Mouse (Mus musculus): ENCODE data around the gene St3gal3. TPM values are rescaled to one million over a fixed set of nuclear protein-coding genes. Genes with fewer than 3 reads are reported as not detected.

The St3gal3 gene
- 19.3 TPM in 2 replicates for polyA plus RNA-seq (2012; rRNA removed)

GRCm38 (mm10) chr4:118134485-118135365 is at the start of gene St3gal3:
TSS of gene St3gal3 (minus strand) at chr4:118134914.
- Histone ChIP-seq H3K27ac (ENCODE audit: control insufficient read depth, insufficient read depth, low read length) (no peak within 1 kb of the TSS), H3K4me1 (replicated peaks; ENCODE audit: control insufficient read depth, insufficient read depth, low read length) (peaks cover 2% of the 10 kb centered on the region; the same call in 1 of the 2 replicates), H3K27me3 (ENCODE audit: control insufficient read depth, insufficient read depth, low read length) (no peaks in the 10 kb centered on the region), H3K36me3 (ENCODE audit: control insufficient read depth, insufficient read depth, low read length) (peaks cover 17% of the 10 kb centered on the region), H3K4me3 (ENCODE audit: control insufficient read depth, insufficient read depth, low read length) (peak within 1 kb of the TSS; percentile 66)
- WGBS, result under 1% methylated on average over 84 of the region's 84 CpGs
- TF ChIP-seq CTCF (IDR thresholded peaks at IDR 0.05; ENCODE audit: borderline replicate concordance, control insufficient read depth, extremely low read depth, insufficient read depth, low read length, poor library complexity) (0 out of 2 replicates have a peak, but pooled peaks have one; percentile 11), POLR2A (IDR thresholded peaks at IDR 0.05; ENCODE audit: control insufficient read depth, extremely low read depth, insufficient read depth, low read length, poor library complexity) (peak; percentile 60; the same call in 1 of the 2 replicates)
- DNase-seq, result peak; percentile 94

DNA sequence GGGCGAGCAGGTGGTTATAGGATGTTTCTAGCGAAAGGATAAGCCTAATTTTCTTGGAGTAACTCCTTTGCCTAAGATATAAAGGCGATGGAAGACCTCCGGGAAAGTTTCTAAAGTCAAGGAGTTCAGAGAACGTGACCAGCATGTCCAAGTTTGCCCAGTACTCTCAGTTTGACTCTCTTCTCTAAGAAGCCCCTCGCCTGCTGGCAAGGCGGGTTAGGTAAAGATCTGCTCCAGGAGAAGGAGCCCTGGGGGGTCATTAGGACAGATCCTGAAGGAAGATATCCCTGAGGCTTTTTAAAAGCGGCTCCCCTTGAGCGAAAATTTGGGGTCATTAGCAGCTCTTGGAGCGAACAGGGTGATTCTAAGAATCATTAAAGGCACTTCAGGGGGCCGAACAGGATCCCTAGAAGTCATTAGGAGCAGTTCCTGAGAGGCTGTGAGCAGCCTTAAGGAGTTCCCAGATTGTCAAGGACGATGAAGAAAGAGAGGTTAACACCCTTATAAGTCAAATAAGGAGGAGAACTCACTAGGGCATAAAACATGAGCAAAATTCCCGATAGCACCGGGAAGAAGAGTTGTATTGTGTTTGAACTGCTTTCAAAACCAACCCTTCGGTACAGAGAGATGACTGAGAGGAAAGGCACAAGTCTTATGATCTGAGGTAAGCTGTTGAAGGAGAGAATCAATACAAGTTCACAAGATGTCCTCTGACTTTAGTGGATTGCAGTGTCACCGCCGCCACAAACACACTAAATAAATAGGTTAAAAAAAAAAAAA is 45.8 kb upstream of the St3gal3 start:
- TF ChIP-seq POLR2A (IDR thresholded peaks at IDR 0.05; ENCODE audit: control insufficient read depth, extremely low read depth, insufficient read depth, low read length, poor library complexity) (no peak), CTCF (IDR thresholded peaks at IDR 0.05; ENCODE audit: borderline replicate concordance, control insufficient read depth, extremely low read depth, insufficient read depth, low read length, poor library complexity) (no peak)
- peaks cover 7% of the 10 kb centered on the region for H3K4me1 ChIP-seq (replicated peaks; ENCODE audit: control insufficient read depth, insufficient read depth, low read length)
- peaks cover 17% of the 10 kb centered on the region for H3K36me3 ChIP-seq (ENCODE audit: control insufficient read depth, insufficient read depth, low read length)
- no peaks in the 10 kb centered on the region for H3K27me3 ChIP-seq (ENCODE audit: control insufficient read depth, insufficient read depth, low read length)
- no peak for DNase-seq
- peak overlapping the region; percentile 35 for H3K4me3 ChIP-seq (ENCODE audit: control insufficient read depth, insufficient read depth, low read length)
- H3K27ac ChIP-seq (ENCODE audit: control insufficient read depth, insufficient read depth, low read length), result peak overlapping the region; percentile 80
- 17% methylated on average over 17 of the region's 17 CpGs for WGBS

- WGBS, result under 1% methylated on average over 38 of the region's 38 CpGs
- peak within 1 kb of the TSS; percentile 96 for H3K4me3 ChIP-seq (ENCODE audit: control insufficient read depth, insufficient read depth, low read length)
- H3K36me3 ChIP-seq (ENCODE audit: control insufficient read depth, insufficient read depth, low read length), result peaks cover 25% of the 10 kb centered on the region
- TF ChIP-seq CTCF (IDR thresholded peaks at IDR 0.05; ENCODE audit: borderline replicate concordance, control insufficient read depth, extremely low read depth, insufficient read depth, low read length, poor library complexity) (peak; percentile 48; the same call in 1 of the 2 replicates), POLR2A (IDR thresholded peaks at IDR 0.05; ENCODE audit: control insufficient read depth, extremely low read depth, insufficient read depth, low read length, poor library complexity) (peak; percentile 58)
- H3K27me3 ChIP-seq (ENCODE audit: control insufficient read depth, insufficient read depth, low read length), result no peaks in the 10 kb centered on the region
- H3K27ac ChIP-seq (ENCODE audit: control insufficient read depth, insufficient read depth, low read length), result peak within 1 kb of the TSS; percentile 95
- DNase-seq, result peak; percentile 91
- peaks cover 7% of the 10 kb centered on the region for H3K4me1 ChIP-seq (replicated peaks; ENCODE audit: control insufficient read depth, insufficient read depth, low read length)
Observed at GRCm38 (mm10) chr4:118179467-118180300, 45.0 kb upstream of the St3gal3 start, which contains the start of gene Kdm4a. TSS of gene Kdm4a (minus strand) at chr4:118180043.

DNA sequence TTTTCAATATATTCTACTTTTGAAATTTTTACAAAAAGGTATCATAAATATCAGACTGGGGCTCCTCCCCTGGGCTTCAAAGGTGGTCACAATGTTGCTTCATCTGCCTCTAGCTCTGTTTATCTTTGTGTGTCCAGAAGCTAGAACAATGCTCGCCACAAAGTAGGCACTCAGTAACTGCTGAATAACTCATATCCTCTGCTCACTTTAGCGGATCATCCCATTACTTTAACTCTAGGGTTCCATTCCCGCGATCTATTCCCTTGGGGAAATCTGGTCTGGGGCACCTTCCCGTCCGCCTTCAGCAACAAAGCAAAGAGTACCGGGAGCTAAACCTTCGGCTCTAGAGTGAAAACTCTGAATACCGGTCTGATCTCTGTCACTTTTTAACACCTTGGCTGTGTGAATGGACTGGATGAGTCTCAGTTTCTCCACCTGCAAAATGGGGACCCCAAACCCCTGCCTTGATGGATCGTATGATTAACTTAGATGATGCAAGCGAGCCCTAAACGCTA is 44.3 kb upstream of the St3gal3 start:
- DNase-seq, result no peak
- peaks cover 32% of the 10 kb centered on the region for H3K36me3 ChIP-seq (ENCODE audit: control insufficient read depth, insufficient read depth, low read length)
- 2% methylated on average over 12 of the region's 12 CpGs for WGBS
- peak overlapping the region; percentile 96 for H3K4me3 ChIP-seq (ENCODE audit: control insufficient read depth, insufficient read depth, low read length)
- H3K27me3 ChIP-seq (ENCODE audit: control insufficient read depth, insufficient read depth, low read length), result no peaks in the 10 kb centered on the region
- TF ChIP-seq CTCF (IDR thresholded peaks at IDR 0.05; ENCODE audit: borderline replicate concordance, control insufficient read depth, extremely low read depth, insufficient read depth, low read length, poor library complexity), result no peak
- H3K27ac ChIP-seq (ENCODE audit: control insufficient read depth, insufficient read depth, low read length), result peak overlapping the region; percentile 15; the same call in 1 of the 2 replicates
- H3K4me1 ChIP-seq (replicated peaks; ENCODE audit: control insufficient read depth, insufficient read depth, low read length), result peaks cover 7% of the 10 kb centered on the region

DNA sequence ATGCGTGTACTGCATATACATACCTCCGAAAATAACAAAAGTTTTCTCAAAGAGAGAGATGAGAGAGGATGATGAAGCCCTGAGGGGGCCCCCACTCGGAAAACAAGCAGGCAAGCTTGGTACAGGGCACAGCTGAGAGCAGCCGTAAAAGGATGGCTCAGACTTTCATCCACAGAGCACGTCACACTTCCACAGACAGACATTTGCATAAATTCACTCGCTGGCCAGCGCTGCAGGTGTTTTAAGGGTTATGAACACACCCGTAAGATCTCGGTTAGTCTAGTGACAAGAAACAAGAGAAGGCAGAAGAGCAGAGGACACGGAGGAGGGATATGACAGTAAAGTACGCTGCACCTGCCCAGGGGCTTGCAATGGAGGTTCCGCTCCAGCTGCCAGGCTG is 37.7 kb upstream of the St3gal3 start:
- TF ChIP-seq POLR2A (IDR thresholded peaks at IDR 0.05; ENCODE audit: control insufficient read depth, extremely low read depth, insufficient read depth, low read length, poor library complexity), result no peak
- TF ChIP-seq CTCF (IDR thresholded peaks at IDR 0.05; ENCODE audit: borderline replicate concordance, control insufficient read depth, extremely low read depth, insufficient read depth, low read length, poor library complexity), result no peak
- Histone ChIP-seq H3K4me1 (replicated peaks; ENCODE audit: control insufficient read depth, insufficient read depth, low read length) (no peaks in the 10 kb centered on the region), H3K4me3 (ENCODE audit: control insufficient read depth, insufficient read depth, low read length) (no peak overlapping the region), H3K27me3 (ENCODE audit: control insufficient read depth, insufficient read depth, low read length) (no peaks in the 10 kb centered on the region), H3K36me3 (ENCODE audit: control insufficient read depth, insufficient read depth, low read length) (peaks cover 77% of the 10 kb centered on the region), H3K27ac (ENCODE audit: control insufficient read depth, insufficient read depth, low read length) (no peak overlapping the region)
- DNase-seq, result no peak
- WGBS, result 95% methylated on average over 12 of the region's 12 CpGs
